Mouse (Mus musculus) liver, postnatal 0 days (tissue): ENCODE results near the gene Armc8.

Experiments
- CTCF ChIP-seq: sonication (generic); IDR thresholded peaks from 2 replicates; pipeline ENCODE4 v1.5.1; 2016; ENCODE audit warnings: antibody characterized with exemption, low read depth
- EP300 ChIP-seq: IDR thresholded peaks from 2 replicates; pipeline ENCODE4 v1.6.1; 2016; ENCODE audit warnings: antibody characterized with exemption, low read depth, mild to moderate bottlenecking

DNA sequence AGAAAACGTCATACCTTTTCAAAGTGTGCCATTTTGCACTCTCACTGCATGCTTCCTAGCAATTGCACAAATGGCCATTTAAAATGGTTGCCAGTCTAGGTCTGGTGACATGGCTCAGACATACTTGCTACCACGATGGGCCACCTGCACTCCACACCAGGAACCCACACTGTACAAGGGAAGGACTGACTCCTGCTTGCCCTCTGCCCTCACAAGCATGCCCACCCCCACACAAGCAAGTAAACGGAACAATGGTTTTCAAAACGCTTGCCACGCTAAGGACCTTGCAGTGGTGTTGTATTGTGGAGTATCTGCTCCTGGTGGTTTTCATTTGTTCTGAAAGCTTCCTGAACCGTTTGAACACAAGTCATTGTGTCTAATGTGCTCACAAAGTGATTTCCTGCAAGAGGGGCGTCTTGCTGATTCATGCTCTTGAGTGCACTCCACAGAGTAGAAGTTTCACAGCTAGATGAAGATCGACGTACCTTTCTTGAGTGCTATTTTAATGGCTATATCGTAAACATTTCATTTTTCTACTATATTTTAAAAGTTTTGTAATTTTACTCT, 76.0 kb downstream of the Armc8 start:
- no peak for TF ChIP-seq CTCF
- no peak for TF ChIP-seq EP300
